Mouse (Mus musculus): Measurements from ENCODE around the gene Hist1h1b. TPM values are rescaled to one million over a fixed set of nuclear protein-coding genes. Genes with fewer than 3 reads are reported as not detected.

Hist1h1b gene
- total RNA-seq, 2 experiments from 2014 or later, result 49.0 to 49.9 TPM

- peak; percentile 60 for DNase-seq
- intact Hi-C loops (cut with DNase I; ENCODE audit: low total_unique reads), result no loop called here
Observed at GRCm38 (mm10) chr13:21734010-21734905, 46.2 kb downstream of the Hist1h1b start.

GRCm38 (mm10) chr13:21733466-21733865 lies 47.0 kb downstream of the Hist1h1b start:
- intact Hi-C loops (cut with DNase I; ENCODE audit: low total_unique reads), result no loop called here
- no peak for DNase-seq

Small RNA genes within 50 kb of the gene (microRNA-seq; reads per million reads assigned to microRNA genes)
- 0 reads per million in 2 experiments for gene Gm19658
- 0 reads per million in 2 experiments for gene Gm44346
- 0 reads per million in 2 experiments for gene Gm44454

Other genes starting within 250 kb of the Hist1h1b start
- gene Zkscan8, start 249.5 kb downstream of the Hist1h1b start, total RNA-seq (2021), result 1 to 10 TPM; 6.1 to 7.4 TPM
- gene Olfr1366, start 237.8 kb downstream of the Hist1h1b start, total RNA-seq (2021), result not detected
- gene Olfr1535, start 220.7 kb downstream of the Hist1h1b start, total RNA-seq (2021), result not detected
- not detected for gene Olfr1364, start 198.9 kb downstream of the Hist1h1b start, total RNA-seq (2021)
- not detected for gene Olfr1362, start 166.6 kb downstream of the Hist1h1b start, total RNA-seq (2021)
- gene Olfr11, start 138.1 kb downstream of the Hist1h1b start, total RNA-seq (2021), result not detected
- not detected for gene Olfr1361, start 117.2 kb downstream of the Hist1h1b start, total RNA-seq (2021)
- not detected for gene Olfr1360, start 103.2 kb downstream of the Hist1h1b start, total RNA-seq (2021)
- gene Olfr1359, start 82.5 kb downstream of the Hist1h1b start, total RNA-seq (2021), result not detected
- gene Hist1h2bl, start 64.5 kb downstream of the Hist1h1b start, total RNA-seq (2021), result 10 to 100 TPM; 79.9 to 84.7 TPM
- 10 to 100 TPM; 70.5 to 87.6 TPM for gene Hist1h2ai, start 64.2 kb downstream of the Hist1h1b start, total RNA-seq (2021)
- 100 to 1,000 TPM; 108 to 117 TPM for gene Hist1h3h, start 63.0 kb downstream of the Hist1h1b start, total RNA-seq (2021)
- gene Hist1h2bm, start 58.6 kb downstream of the Hist1h1b start, total RNA-seq (2021), result 10 to 100 TPM; 20.2 to 23.0 TPM
- 10 to 100 TPM; 15.5 to 16.2 TPM for gene Hist1h4j, start 45.6 kb downstream of the Hist1h1b start, total RNA-seq (2021)
- 100 to 1,000 TPM; 174 TPM for gene Hist1h4k, start 30.1 kb downstream of the Hist1h1b start, total RNA-seq (2021)
- gene Hist1h2ak, start 26.8 kb downstream of the Hist1h1b start, total RNA-seq (2021), result 10 to 100 TPM; 29.4 to 33.4 TPM
- gene Hist1h2bn, start 26.5 kb downstream of the Hist1h1b start, total RNA-seq (2021), result 10 to 100 TPM; 39.6 to 49.3 TPM
- 10 to 100 TPM; 87.1 to 98.9 TPM for gene Hist1h3i, start 2.7 kb upstream of the Hist1h1b start, total RNA-seq (2021)
- 10 to 100 TPM in 1 of 2 experiments, 1 to 10 TPM in 1; 7.8 to 10.7 TPM for gene Hist1h2an, start 6.6 kb upstream of the Hist1h1b start, total RNA-seq (2021)
- gene Hist1h2bp, start 6.8 kb upstream of the Hist1h1b start, total RNA-seq (2021), result 10 to 100 TPM; 32.1 to 32.8 TPM
- 10 to 100 TPM; 58.2 to 75.5 TPM for gene Hist1h2bq, start 29.6 kb upstream of the Hist1h1b start, total RNA-seq (2021)
- gene Hist1h2ao, start 29.8 kb upstream of the Hist1h1b start, total RNA-seq (2021), result 10 to 100 TPM; 67.5 to 87.1 TPM
- 100 to 1,000 TPM; 150 to 154 TPM for gene Hist1h4m, start 31.1 kb upstream of the Hist1h1b start, total RNA-seq (2021)
- gene Hist1h4n, start 51.6 kb upstream of the Hist1h1b start, total RNA-seq (2021), result 10 to 100 TPM; 26.8 to 27.2 TPM
- gene Hist1h2ap, start 52.9 kb upstream of the Hist1h1b start, total RNA-seq (2021), result 10 to 100 TPM; 29.4 to 69.3 TPM
- gene Hist1h2br, start 53.1 kb upstream of the Hist1h1b start, total RNA-seq (2021), result 10 to 100 TPM; 57.8 to 74.3 TPM
- gene Zfp184, start 164.5 kb upstream of the Hist1h1b start, total RNA-seq (2021), result under 1 TPM; 0.33 to 0.38 TPM
- gene Pom121l2, start 200.6 kb upstream of the Hist1h1b start, total RNA-seq (2021), result not detected
- gene Prss16, start 229.1 kb upstream of the Hist1h1b start, total RNA-seq (2021), result not detected